Mouse (Mus musculus): ENCODE data around the gene Snap23. TPM values are rescaled to one million over a fixed set of nuclear protein-coding genes. Genes with fewer than 3 reads are reported as not detected.
A peak's percentile ranks its signal among the peaks of the same experiment; 100 is the strongest.

Snap23 gene
- polyA plus RNA-seq, 1 experiment from 2014 or later = 17.2 TPM

- DNase-seq = peak; percentile 61
- Histone ChIP-seq H3K36me3 (replicated peaks; ENCODE audit: insufficient read depth, low read length) (peaks cover 25% of the 10 kb centered on the region), H3K9me3 (ENCODE audit: low read length) (no peaks in the 10 kb centered on the region), H3K4me1 (ENCODE audit: insufficient read depth) (peaks cover 16% of the 10 kb centered on the region), H3K9ac (replicated peaks) (no peak overlapping the region), H3K27ac (ENCODE audit: low read depth) (peak overlapping the region; percentile 70), H3K4me3 (ENCODE audit: low read depth, low read length) (no peak overlapping the region), H3K4me2 (ENCODE audit: low read depth, low read length) (0 out of 2 replicates have a peak overlapping the region, but pooled peaks have one; percentile 40), H3K27me3 (ENCODE audit: insufficient read depth, low read length) (no peaks in the 10 kb centered on the region)
- WGBS (ENCODE audit: insufficient replicate concordance) = 37% methylated on average over 1 of the region's 1 CpGs
- peak; percentile 96 for ATAC-seq
- TF ChIP-seq CTCF (IDR thresholded peaks at IDR 0.05; ENCODE audit: low read depth) (no peak), EP300 (IDR thresholded peaks at IDR 0.05; ENCODE audit: low read depth) (0 out of 2 replicates have a peak, but pooled peaks have one; percentile 26)
These were observed 27.7 kb upstream of the Snap23 start for GRCm38 (mm10) chr2:120539778-120540208.

DNA sequence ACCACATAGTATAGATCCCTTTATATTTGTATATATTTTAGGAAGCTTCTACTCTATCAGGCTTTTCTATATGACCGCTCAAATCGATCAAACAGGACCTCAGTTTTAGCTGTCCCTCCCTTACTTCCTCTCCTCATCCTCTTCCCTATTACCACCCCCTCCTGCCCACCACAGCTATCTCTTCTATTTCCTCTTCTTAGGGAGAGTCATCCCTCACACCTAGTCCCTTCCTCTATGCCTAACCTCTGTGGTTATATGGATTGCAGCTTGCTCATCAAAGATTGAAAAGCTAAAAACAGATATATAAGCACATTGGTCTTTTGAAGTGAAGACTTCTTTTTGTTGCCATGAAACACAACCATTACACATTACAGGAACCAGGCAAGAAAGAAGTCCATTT, 22.7 kb upstream of the Snap23 start:
- peaks cover 17% of the 10 kb centered on the region; the same call in 1 of the 2 replicates for H3K36me3 ChIP-seq (replicated peaks; ENCODE audit: insufficient read depth, low read length)
- 53% methylated on average over 2 of the region's 2 CpGs for whole genome bisulfite sequencing (ENCODE audit: insufficient replicate concordance)

GRCm38 (mm10) chr2:120556868-120557267, 10.6 kb upstream of the Snap23 start:
- Histone ChIP-seq H3K27ac (ENCODE audit: low read depth) (peak overlapping the region; percentile 41), H3K4me1 (ENCODE audit: insufficient read depth) (peaks cover 12% of the 10 kb centered on the region; the same call in 1 of the 2 replicates), H3K27me3 (ENCODE audit: insufficient read depth, low read length) (no peaks in the 10 kb centered on the region), H3K4me3 (ENCODE audit: low read depth, low read length) (no peak overlapping the region), H3K9me3 (ENCODE audit: low read length) (no peaks in the 10 kb centered on the region), H3K4me2 (ENCODE audit: low read depth, low read length) (peak overlapping the region; percentile 19; the same call in 1 of the 2 replicates), H3K9ac (replicated peaks) (no peak overlapping the region), H3K36me3 (replicated peaks; ENCODE audit: insufficient read depth, low read length) (peaks cover 17% of the 10 kb centered on the region)
- TF ChIP-seq CTCF (IDR thresholded peaks at IDR 0.05; ENCODE audit: low read depth) (no peak), EP300 (IDR thresholded peaks at IDR 0.05; ENCODE audit: low read depth) (peak; percentile 22; the same call in 1 of the 2 replicates)
- WGBS (ENCODE audit: insufficient replicate concordance) = 60% methylated on average over 3 of the region's 3 CpGs
- ATAC-seq (peak; percentile 64), DNase-seq (no peak)

More for the DNA sequence above, 22.7 kb upstream of the Snap23 start:
- no peak overlapping the region for H3K9ac ChIP-seq (replicated peaks)
- no peaks in the 10 kb centered on the region for H3K9me3 ChIP-seq (ENCODE audit: low read length)
- DNase-seq (no peak), ATAC-seq (no peak)
- no peak overlapping the region for H3K4me2 ChIP-seq (ENCODE audit: low read depth, low read length)
- TF ChIP-seq EP300 (IDR thresholded peaks at IDR 0.05; ENCODE audit: low read depth) = no peak
- no peak for TF ChIP-seq CTCF (IDR thresholded peaks at IDR 0.05; ENCODE audit: low read depth)
- peaks cover 10% of the 10 kb centered on the region; the same call in 1 of the 2 replicates for H3K4me1 ChIP-seq (ENCODE audit: insufficient read depth)
- H3K27me3 ChIP-seq (ENCODE audit: insufficient read depth, low read length) = no peaks in the 10 kb centered on the region
- no peak overlapping the region for H3K27ac ChIP-seq (ENCODE audit: low read depth)
- no peak overlapping the region for H3K4me3 ChIP-seq (ENCODE audit: low read depth, low read length)

DNA sequence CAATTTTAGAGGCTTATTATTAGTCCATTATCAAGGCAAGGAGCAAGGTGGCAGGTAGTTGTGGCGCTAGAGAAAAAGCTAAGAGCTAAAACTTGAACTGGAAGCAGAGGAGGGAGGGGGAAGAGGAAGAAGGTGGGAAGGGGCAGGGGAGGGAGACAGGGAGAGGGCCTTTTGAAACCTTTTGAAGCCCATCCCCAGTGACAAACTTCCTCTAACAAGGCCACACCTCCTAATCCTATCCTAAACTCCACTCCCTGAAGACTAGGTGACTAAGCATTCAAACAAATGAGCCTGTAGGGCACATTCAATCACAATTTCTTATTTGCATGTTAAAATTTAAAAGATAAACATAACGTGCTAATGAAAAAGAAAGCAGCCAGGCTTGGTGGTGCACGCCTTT, 8.7 kb upstream of the Snap23 start:
- no peak for DNase-seq

GRCm38 (mm10) chr2:120561524-120561923, 5.9 kb upstream of the Snap23 start:
- Histone ChIP-seq H3K4me3 (ENCODE audit: low read depth, low read length) (no peak overlapping the region), H3K9ac (replicated peaks) (no peak overlapping the region)

More for the DNA sequence above, 8.7 kb upstream of the Snap23 start:
- no peak for TF ChIP-seq EP300 (IDR thresholded peaks at IDR 0.05; ENCODE audit: low read depth)
- no peak for TF ChIP-seq CTCF (IDR thresholded peaks at IDR 0.05; ENCODE audit: low read depth)
- Histone ChIP-seq H3K9me3 (ENCODE audit: low read length) (no peaks in the 10 kb centered on the region), H3K4me3 (ENCODE audit: low read depth, low read length) (no peak overlapping the region), H3K36me3 (replicated peaks; ENCODE audit: insufficient read depth, low read length) (peaks cover 14% of the 10 kb centered on the region), H3K4me2 (ENCODE audit: low read depth, low read length) (no peak overlapping the region), H3K27ac (ENCODE audit: low read depth) (0 out of 2 replicates have a peak overlapping the region, but pooled peaks have one; percentile 22), H3K4me1 (ENCODE audit: insufficient read depth) (peaks cover 19% of the 10 kb centered on the region), H3K9ac (replicated peaks) (no peak overlapping the region), H3K27me3 (ENCODE audit: insufficient read depth, low read length) (no peaks in the 10 kb centered on the region)
- WGBS (ENCODE audit: insufficient replicate concordance) = 57% methylated on average over 3 of the region's 3 CpGs
- ATAC-seq = no peak

GRCm38 (mm10) chr2:120562859-120563234, 4.6 kb upstream of the Snap23 start:
- WGBS (ENCODE audit: insufficient replicate concordance) = 12% methylated on average over 9 of the region's 9 CpGs
- Histone ChIP-seq H3K9ac (replicated peaks) (peak overlapping the region; percentile 97), H3K27me3 (ENCODE audit: insufficient read depth, low read length) (no peaks in the 10 kb centered on the region), H3K4me2 (ENCODE audit: low read depth, low read length) (peak overlapping the region; percentile 91), H3K4me1 (ENCODE audit: insufficient read depth) (peaks cover 28% of the 10 kb centered on the region), H3K36me3 (replicated peaks; ENCODE audit: insufficient read depth, low read length) (peaks cover 4% of the 10 kb centered on the region; the same call in 1 of the 2 replicates), H3K4me3 (ENCODE audit: low read depth, low read length) (peak overlapping the region; percentile 99), H3K9me3 (ENCODE audit: low read length) (no peaks in the 10 kb centered on the region), H3K27ac (ENCODE audit: low read depth) (peak overlapping the region; percentile 93)
- TF ChIP-seq CTCF (IDR thresholded peaks at IDR 0.05; ENCODE audit: low read depth) = no peak
- TF ChIP-seq EP300 (IDR thresholded peaks at IDR 0.05; ENCODE audit: low read depth) = no peak
- no peak for DNase-seq
- no peak for ATAC-seq

More at GRCm38 (mm10) chr2:120561524-120561923, 5.9 kb upstream of the Snap23 start:
- no peak for TF ChIP-seq EP300 (IDR thresholded peaks at IDR 0.05; ENCODE audit: low read depth)
- TF ChIP-seq CTCF (IDR thresholded peaks at IDR 0.05; ENCODE audit: low read depth) = no peak
- DNase-seq (no peak), ATAC-seq (no peak)
- no peak overlapping the region for H3K4me2 ChIP-seq (ENCODE audit: low read depth, low read length)
- H3K9me3 ChIP-seq (ENCODE audit: low read length) = no peaks in the 10 kb centered on the region
- peaks cover 4% of the 10 kb centered on the region; the same call in 1 of the 2 replicates for H3K36me3 ChIP-seq (replicated peaks; ENCODE audit: insufficient read depth, low read length)
- peaks cover 24% of the 10 kb centered on the region for H3K4me1 ChIP-seq (ENCODE audit: insufficient read depth)
- WGBS (ENCODE audit: insufficient replicate concordance) = 79% methylated on average over 1 of the region's 1 CpGs
- H3K27ac ChIP-seq (ENCODE audit: low read depth) = no peak overlapping the region
- H3K27me3 ChIP-seq (ENCODE audit: insufficient read depth, low read length) = no peaks in the 10 kb centered on the region

Data from liver, postnatal 0 days (tissue).